Mouse (Mus musculus): ENCODE results near the gene Vars. TPM values are rescaled to one million over a fixed set of nuclear protein-coding genes. Genes with fewer than 3 reads are reported as not detected.
A peak's percentile ranks its signal among the peaks of the same experiment; 100 is the strongest.

The Vars gene
- total and polyA plus RNA-seq, 3 experiments: 130 to 1,339 (median 289) TPM

DNA sequence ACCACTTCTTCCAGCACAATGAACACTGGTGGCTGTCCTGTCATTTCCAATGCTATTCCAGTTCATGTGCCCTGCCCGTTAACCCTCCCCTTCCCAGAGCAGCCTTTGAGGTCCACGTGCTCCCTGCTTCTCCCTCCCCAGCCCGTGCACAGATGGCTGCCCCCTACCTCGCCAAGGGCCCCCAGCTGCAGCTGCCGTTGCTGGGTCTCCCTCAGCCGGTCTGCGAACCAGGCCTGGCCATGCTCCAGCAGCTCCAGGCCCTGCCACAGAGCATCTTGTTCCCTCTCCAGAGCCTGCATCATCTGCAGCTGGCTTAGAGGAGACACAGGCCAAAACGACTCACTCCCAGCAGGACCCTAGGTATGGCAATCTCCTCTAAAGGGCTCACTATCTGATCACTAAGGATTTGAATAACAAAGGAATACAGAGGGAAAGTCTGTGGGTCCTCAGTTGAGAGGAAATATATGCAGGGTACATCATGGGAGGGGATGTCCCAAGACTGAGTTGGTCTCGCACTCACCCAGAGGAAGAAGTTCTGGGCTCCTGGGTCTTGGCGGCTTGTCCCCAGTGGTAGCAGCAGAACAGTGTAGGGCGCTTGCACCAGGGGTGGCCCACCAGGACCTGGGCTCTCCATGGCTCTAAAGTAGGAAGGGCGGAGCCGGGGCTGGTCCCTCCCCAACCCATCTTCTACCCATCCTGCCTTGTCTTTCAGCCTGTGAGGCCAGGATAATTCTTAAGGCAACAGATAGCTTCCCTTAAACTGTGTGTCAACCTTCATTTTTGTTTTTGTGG, 26.7 kb downstream of the Vars start, which contains the start of gene Sapcd1:
Gene Sapcd1, minus strand, starts transcription at position 740 of the 792 bp plus-strand sequence.
- no peaks in the 10 kb centered on the region for H3K9me3 ChIP-seq (replicated peaks)
- H3K27me3 ChIP-seq (ENCODE audit: insufficient read depth, low read length): no peaks in the 10 kb centered on the region
- TF ChIP-seq CTCF (IDR thresholded peaks at IDR 0.05; ENCODE audit: low read depth, low read length) (no peak), POLR2AphosphoS5 (IDR thresholded peaks at IDR 0.05; ENCODE audit: insufficient replicate concordance, low read depth, low read length) (no peak), GATA1 (IDR thresholded peaks at IDR 0.05; ENCODE audit: borderline replicate concordance, low read length) (no peak), GATA2 (IDR thresholded peaks at IDR 0.05; ENCODE audit: borderline replicate concordance, low read depth, low read length) (no peak), TAL1 (conservative IDR thresholded peaks at IDR 0.05; ENCODE audit: low read depth, low read length) (no peak)
- H3K4me3 ChIP-seq (ENCODE audit: low read depth, low read length): peak within 1 kb of the TSS; percentile 78
- peaks cover 98% of the 10 kb centered on the region for H3K4me1 ChIP-seq (ENCODE audit: insufficient read depth, low read depth, low read length)
- peaks cover 68% of the 10 kb centered on the region for H3K36me3 ChIP-seq (replicated peaks)
- DNase-seq (ENCODE audit: low spot score): peak; percentile 68
- peak; percentile 45 for ATAC-seq (ENCODE audit: extremely low read depth, insufficient number of reproducible peaks, low FRiP score, poor library complexity, severe bottlenecking)

GRCm38 (mm10) chr17:35028315-35028714, 27.5 kb downstream of the Vars start:
- Histone ChIP-seq H3K4me1 (ENCODE audit: insufficient read depth, low read depth, low read length) (peaks cover 98% of the 10 kb centered on the region), H3K9me3 (replicated peaks) (no peaks in the 10 kb centered on the region), H3K36me3 (replicated peaks) (peaks cover 63% of the 10 kb centered on the region), H3K4me3 (ENCODE audit: low read depth, low read length) (peak overlapping the region; percentile 11; the same call in 1 of the 2 replicates), H3K27me3 (ENCODE audit: insufficient read depth, low read length) (no peaks in the 10 kb centered on the region)
- TF ChIP-seq GATA2 (IDR thresholded peaks at IDR 0.05; ENCODE audit: borderline replicate concordance, low read depth, low read length) (no peak), TAL1 (conservative IDR thresholded peaks at IDR 0.05; ENCODE audit: low read depth, low read length) (no peak), POLR2AphosphoS5 (IDR thresholded peaks at IDR 0.05; ENCODE audit: insufficient replicate concordance, low read depth, low read length) (no peak), CTCF (IDR thresholded peaks at IDR 0.05; ENCODE audit: low read depth, low read length) (no peak), GATA1 (IDR thresholded peaks at IDR 0.05; ENCODE audit: borderline replicate concordance, low read length) (no peak)
- DNase-seq (ENCODE audit: low spot score) (no peak), ATAC-seq (ENCODE audit: extremely low read depth, insufficient number of reproducible peaks, low FRiP score, poor library complexity, severe bottlenecking) (peak; percentile 16; the same call in 1 of the 2 replicates)

DNA sequence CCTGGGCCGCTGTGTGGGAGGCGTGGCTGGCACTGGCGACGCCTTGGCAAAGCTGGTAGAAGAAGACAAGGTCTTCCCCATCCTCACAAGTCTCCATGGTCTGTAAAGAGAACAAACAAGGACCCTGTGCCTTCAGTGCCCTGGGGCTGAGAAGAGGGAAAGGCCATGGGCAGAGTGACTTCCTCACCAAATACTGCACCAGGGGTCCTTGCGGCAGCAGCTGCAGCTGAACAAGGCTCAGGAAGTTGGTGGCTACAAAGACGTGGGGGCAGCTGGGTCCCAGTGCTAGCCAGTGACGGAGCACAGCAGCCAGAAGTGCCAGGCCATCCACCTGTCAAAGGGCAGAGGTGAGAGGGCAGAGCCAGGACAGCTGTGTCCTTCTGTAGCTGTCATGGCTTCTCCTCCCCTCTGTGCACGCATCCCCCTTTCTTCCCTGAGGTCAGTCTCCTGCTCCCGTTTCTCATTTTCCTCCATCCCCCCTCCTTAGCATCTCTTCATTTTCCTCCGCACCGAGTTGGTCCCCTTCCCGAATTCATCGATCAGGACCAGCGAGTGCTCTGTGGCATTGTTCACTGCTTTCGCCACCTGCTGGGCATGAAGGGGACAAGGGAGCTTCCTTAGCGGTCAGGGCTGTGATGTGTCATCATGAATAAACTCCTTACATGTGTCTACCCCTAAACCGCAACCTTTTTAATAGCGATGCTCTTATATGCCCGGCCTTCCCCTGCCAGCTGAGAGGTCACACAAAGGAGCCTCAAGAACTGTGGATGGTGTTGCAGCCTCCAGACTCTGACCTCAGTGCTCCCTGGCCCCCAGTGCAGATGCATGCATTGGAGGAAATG, 29.1 kb downstream of the Vars start:
- DNase-seq (ENCODE audit: low spot score) (no peak), ATAC-seq (ENCODE audit: extremely low read depth, insufficient number of reproducible peaks, low FRiP score, poor library complexity, severe bottlenecking) (no peak)
- TF ChIP-seq CTCF (IDR thresholded peaks at IDR 0.05; ENCODE audit: low read depth, low read length) (peak; percentile 29; the same call in 1 of the 2 replicates), TAL1 (conservative IDR thresholded peaks at IDR 0.05; ENCODE audit: low read depth, low read length) (no peak), POLR2AphosphoS5 (IDR thresholded peaks at IDR 0.05; ENCODE audit: insufficient replicate concordance, low read depth, low read length) (no peak), GATA2 (IDR thresholded peaks at IDR 0.05; ENCODE audit: borderline replicate concordance, low read depth, low read length) (no peak)
- no peaks in the 10 kb centered on the region for H3K27me3 ChIP-seq (ENCODE audit: insufficient read depth, low read length)
- peaks cover 91% of the 10 kb centered on the region for H3K4me1 ChIP-seq (ENCODE audit: insufficient read depth, low read depth, low read length)
- H3K9me3 ChIP-seq (replicated peaks): no peaks in the 10 kb centered on the region
- H3K4me3 ChIP-seq (ENCODE audit: low read depth, low read length): no peak overlapping the region; the same call in 1 of the 2 replicates
- peaks cover 47% of the 10 kb centered on the region for H3K36me3 ChIP-seq (replicated peaks)

- ATAC-seq (ENCODE audit: extremely low read depth, insufficient number of reproducible peaks, low FRiP score, poor library complexity, severe bottlenecking) (no peak), DNase-seq (ENCODE audit: low spot score) (no peak)
- no peaks in the 10 kb centered on the region for H3K27me3 ChIP-seq (ENCODE audit: insufficient read depth, low read length)
- H3K36me3 ChIP-seq (replicated peaks): peaks cover 35% of the 10 kb centered on the region
- peaks cover 85% of the 10 kb centered on the region for H3K4me1 ChIP-seq (ENCODE audit: insufficient read depth, low read depth, low read length)
- H3K9me3 ChIP-seq (replicated peaks): no peaks in the 10 kb centered on the region
- no peak for TF ChIP-seq GATA2 (IDR thresholded peaks at IDR 0.05; ENCODE audit: borderline replicate concordance, low read depth, low read length)
- TF ChIP-seq POLR2AphosphoS5 (IDR thresholded peaks at IDR 0.05; ENCODE audit: insufficient replicate concordance, low read depth, low read length): no peak
- TF ChIP-seq CTCF (IDR thresholded peaks at IDR 0.05; ENCODE audit: low read depth, low read length): no peak
- no peak for TF ChIP-seq GATA1 (IDR thresholded peaks at IDR 0.05; ENCODE audit: borderline replicate concordance, low read length)
- TF ChIP-seq TAL1 (conservative IDR thresholded peaks at IDR 0.05; ENCODE audit: low read depth, low read length): no peak
- H3K4me3 ChIP-seq (ENCODE audit: low read depth, low read length): peak overlapping the region; percentile 6; the same call in 1 of the 2 replicates
Measured at GRCm38 (mm10) chr17:35031272-35031671, 30.5 kb downstream of the Vars start.

- Histone ChIP-seq H3K36me3 (replicated peaks) (peaks cover 31% of the 10 kb centered on the region), H3K27me3 (ENCODE audit: insufficient read depth, low read length) (no peaks in the 10 kb centered on the region), H3K9me3 (replicated peaks) (no peaks in the 10 kb centered on the region), H3K4me1 (ENCODE audit: insufficient read depth, low read depth, low read length) (peaks cover 79% of the 10 kb centered on the region), H3K4me3 (ENCODE audit: low read depth, low read length) (peak overlapping the region; percentile 20; the same call in 1 of the 2 replicates)
- TF ChIP-seq POLR2AphosphoS5 (IDR thresholded peaks at IDR 0.05; ENCODE audit: insufficient replicate concordance, low read depth, low read length) (no peak), TAL1 (conservative IDR thresholded peaks at IDR 0.05; ENCODE audit: low read depth, low read length) (no peak), GATA1 (IDR thresholded peaks at IDR 0.05; ENCODE audit: borderline replicate concordance, low read length) (no peak), CTCF (IDR thresholded peaks at IDR 0.05; ENCODE audit: low read depth, low read length) (no peak), GATA2 (IDR thresholded peaks at IDR 0.05; ENCODE audit: borderline replicate concordance, low read depth, low read length) (no peak)
- DNase-seq (ENCODE audit: low spot score): no peak
- no peak for ATAC-seq (ENCODE audit: extremely low read depth, insufficient number of reproducible peaks, low FRiP score, poor library complexity, severe bottlenecking)
Measured at GRCm38 (mm10) chr17:35031880-35032279, 31.1 kb downstream of the Vars start.
